Mouse (Mus musculus) forebrain, embryonic 15.5 days (tissue): ENCODE data around the gene Sestd1. TPM values are rescaled to one million over a fixed set of nuclear protein-coding genes. Genes with fewer than 3 reads are reported as not detected.

Experiments used
- ATAC-seq: fragments of 200-750 bp; cut with Nextera tagmentation; replicated peaks from 2 replicates; pipeline ENCODE4 v1.8.0; 2017; ENCODE audit warnings: mild to moderate bottlenecking, moderate TSS enrichment, moderate library complexity
- H3K27ac ChIP-seq: fragments of 300-500 bp; sonication (generic); replicated peaks from 2 replicates; pipeline ENCODE4 v1.5.1; 2015; ENCODE audit warnings: mild to moderate bottlenecking, inconsistent platforms
- H3K27me3 ChIP-seq: fragments of 300-500 bp; sonication (generic); 2 replicates; pipeline ENCODE4 v1.6.1; 2015; ENCODE audit warnings: inconsistent platforms
- H3K36me3 ChIP-seq: fragments of 300-500 bp; sonication (generic); 2 replicates; pipeline ENCODE4 v1.6.1; 2015; ENCODE audit warnings: mild to moderate bottlenecking, inconsistent platforms
- H3K4me1 ChIP-seq: fragments of 300-500 bp; sonication (generic); 2 replicates; pipeline ENCODE4 v1.6.1; 2015; ENCODE audit warnings: inconsistent platforms
- H3K4me2 ChIP-seq: fragments of 300-500 bp; sonication (generic); replicated peaks from 2 replicates; pipeline ENCODE4 v1.6.1; 2015; ENCODE audit warnings: mild to moderate bottlenecking, inconsistent platforms
- H3K4me3 ChIP-seq: fragments of 300-500 bp; sonication (generic); 2 replicates; pipeline ENCODE4 v1.5.1; 2015; ENCODE audit warnings: mild to moderate bottlenecking, inconsistent platforms
- H3K9ac ChIP-seq: fragments of 300-500 bp; sonication (generic); replicated peaks from 2 replicates; pipeline ENCODE4 v1.6.1; 2015; ENCODE audit warnings: mild to moderate bottlenecking, inconsistent platforms
- H3K9me3 ChIP-seq: fragments of 300-500 bp; sonication (generic); 2 replicates; pipeline ENCODE4 v1.6.1; 2016; ENCODE audit warnings: inconsistent platforms
- WGBS: fragments of 180-500 bp; shearing (Covaris S2); methylation state at CpG from one replicate; pipeline ENCODE4 v1.1.7; 2015; ENCODE audit warnings: mixed read lengths; 5-methylcytosine and 5-hydroxymethylcytosine counted together
- polyA plus RNA-seq: library from polyadenylated mRNA; unstranded; fragments of >200 nt; fragmentation: Nextera tagmentation; extraction: Ambion mirVana; gene quantifications from 2 replicates; pipeline ENCODE4 v1.2.1, GENCODE M21; 2015

Gene Sestd1
- polyA plus RNA-seq = 40.5 and 41.7 TPM in 2 replicates

DNA sequence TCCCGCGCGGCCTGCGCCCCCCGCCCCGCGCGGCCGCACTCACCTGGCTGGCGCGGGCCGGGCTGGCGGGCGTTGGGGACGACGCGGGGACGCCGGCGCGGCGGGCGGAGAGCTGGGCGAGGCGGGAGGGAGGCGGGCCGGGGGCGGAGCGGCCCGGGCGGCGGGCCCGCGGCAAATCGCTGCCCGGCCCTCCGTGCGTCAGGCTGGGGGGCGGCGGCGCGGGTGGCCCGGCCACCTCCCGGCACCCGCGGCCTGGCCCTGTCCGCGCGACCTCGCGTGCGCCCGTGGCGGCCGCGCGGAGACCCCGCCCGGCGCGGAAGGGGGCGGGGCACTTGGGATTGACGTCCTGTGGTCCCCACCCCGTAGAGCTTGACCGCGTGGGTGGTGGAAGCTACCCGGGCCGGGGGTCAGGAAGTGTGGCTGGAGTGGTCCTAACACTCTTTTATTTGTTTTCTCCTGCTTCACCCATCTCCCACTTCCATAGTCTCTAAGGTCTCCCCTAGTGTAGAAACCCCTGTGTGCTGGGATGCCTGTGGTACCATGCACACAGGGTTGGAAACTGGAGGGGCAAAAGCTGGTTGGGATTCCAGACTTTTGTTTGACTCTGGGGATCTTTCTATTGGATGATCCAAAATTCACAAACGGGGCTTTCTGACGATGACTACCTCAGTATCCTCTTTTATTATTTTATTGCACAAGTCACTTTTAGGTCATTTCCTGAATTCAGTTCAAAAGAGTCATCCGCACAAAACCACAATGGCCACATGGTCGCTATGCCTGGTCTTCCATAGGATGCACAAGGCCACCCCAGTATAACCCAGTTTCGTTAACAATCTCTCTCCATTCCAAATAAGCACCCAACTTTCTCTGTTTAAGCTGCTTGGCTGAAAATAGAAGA is at the start of gene Sestd1:
Gene Sestd1, minus strand, starts transcription at position 81 of the 898 bp plus-strand sequence.
- peak; percentile 89 for ATAC-seq
- 17% methylated on average over 17 of the region's 73 CpGs for WGBS
- Histone ChIP-seq H3K4me1 (peaks cover 26% of the 10 kb centered on the region), H3K9ac (peak within 1 kb of the TSS; percentile 100), H3K27me3 (no peaks in the 10 kb centered on the region), H3K4me2 (peak within 1 kb of the TSS; percentile 56), H3K27ac (peak within 1 kb of the TSS; percentile 90), H3K4me3 (peak within 1 kb of the TSS; percentile 99), H3K36me3 (0 out of 2 replicates have a peak, but pooled peaks cover 5% of the 10 kb centered on the region), H3K9me3 (no peaks in the 10 kb centered on the region)

DNA sequence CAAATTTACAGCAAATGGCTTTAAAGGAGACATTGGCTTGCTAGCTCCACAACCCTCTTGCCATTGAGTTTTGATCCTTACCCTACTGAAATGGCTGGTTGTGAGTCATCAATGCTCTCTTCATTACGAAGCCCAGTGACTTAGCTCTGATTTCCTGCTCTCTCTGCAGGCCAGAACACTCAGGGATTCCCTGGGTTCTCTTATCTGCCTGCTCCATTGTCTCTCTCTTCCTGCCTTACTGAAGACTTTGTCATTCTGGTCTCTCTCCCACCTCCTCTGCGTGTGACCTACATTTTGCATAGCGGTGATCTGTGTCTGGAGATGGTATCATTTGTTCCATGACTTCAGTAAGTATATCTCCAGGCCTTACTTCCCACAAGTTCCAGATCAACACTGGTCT is 46.9 kb upstream of the Sestd1 start:
- ATAC-seq = no peak
- no peak overlapping the region for H3K4me2 ChIP-seq
- 86% methylated on average over 3 of the region's 3 CpGs for WGBS
- H3K9me3 ChIP-seq = no peaks in the 10 kb centered on the region
- H3K4me1 ChIP-seq = peaks cover 10% of the 10 kb centered on the region
- no peak overlapping the region for H3K4me3 ChIP-seq
- H3K9ac ChIP-seq = no peak overlapping the region
- H3K36me3 ChIP-seq = no peaks in the 10 kb centered on the region
- H3K27ac ChIP-seq = no peak overlapping the region
- no peaks in the 10 kb centered on the region for H3K27me3 ChIP-seq

DNA sequence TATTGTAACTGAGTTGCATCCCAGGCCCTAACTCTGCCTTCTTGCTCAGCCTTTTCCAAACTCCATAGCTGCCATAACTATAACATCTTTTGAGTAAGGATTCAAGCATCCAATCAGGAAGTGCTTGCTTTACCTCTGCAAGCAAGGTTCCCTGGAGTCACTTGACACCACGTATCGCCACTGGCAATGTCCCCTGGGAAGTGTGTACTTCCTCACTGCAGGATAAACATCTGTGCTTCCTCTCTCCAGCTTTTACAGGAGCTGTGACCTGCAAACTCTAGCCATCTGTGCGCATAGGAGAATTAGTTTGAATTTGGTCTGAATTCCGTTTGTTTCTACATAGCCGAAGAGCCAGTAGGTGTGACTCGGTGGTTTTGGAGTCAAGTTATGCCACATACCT is 43.3 kb upstream of the Sestd1 start:
- ATAC-seq = no peak
- no peak overlapping the region for H3K4me3 ChIP-seq
- H3K9me3 ChIP-seq = no peaks in the 10 kb centered on the region
- no peaks in the 10 kb centered on the region for H3K36me3 ChIP-seq
- H3K4me2 ChIP-seq = no peak overlapping the region
- 0 out of 2 replicates have a peak overlapping the region, but pooled peaks have one; percentile 11 for H3K27ac ChIP-seq
- H3K9ac ChIP-seq = no peak overlapping the region
- H3K27me3 ChIP-seq = no peaks in the 10 kb centered on the region
- H3K4me1 ChIP-seq = peaks cover 10% of the 10 kb centered on the region
- 59% methylated on average over 6 of the region's 6 CpGs for WGBS

DNA sequence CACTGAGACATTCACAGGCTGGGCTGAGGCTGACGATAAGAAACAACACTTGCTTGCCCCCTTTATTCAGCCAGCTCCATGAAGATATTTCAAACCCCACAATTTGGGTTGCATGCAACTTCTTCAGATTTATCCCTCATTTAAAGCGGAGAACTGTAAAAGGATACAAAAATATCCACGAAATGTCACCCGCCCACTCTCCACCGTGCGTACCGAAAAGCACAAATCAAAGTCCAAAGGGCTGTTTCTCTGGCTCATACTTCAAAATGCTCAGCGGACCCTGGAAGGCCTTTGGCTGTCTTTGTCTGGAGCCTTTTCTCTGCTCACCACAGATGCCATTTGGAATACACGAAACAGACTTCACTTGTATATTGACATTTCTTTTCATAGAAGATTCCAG is 42.8 kb upstream of the Sestd1 start:
- H3K4me1 ChIP-seq = peaks cover 10% of the 10 kb centered on the region
- ATAC-seq = no peak
- H3K4me2 ChIP-seq = no peak overlapping the region

DNA sequence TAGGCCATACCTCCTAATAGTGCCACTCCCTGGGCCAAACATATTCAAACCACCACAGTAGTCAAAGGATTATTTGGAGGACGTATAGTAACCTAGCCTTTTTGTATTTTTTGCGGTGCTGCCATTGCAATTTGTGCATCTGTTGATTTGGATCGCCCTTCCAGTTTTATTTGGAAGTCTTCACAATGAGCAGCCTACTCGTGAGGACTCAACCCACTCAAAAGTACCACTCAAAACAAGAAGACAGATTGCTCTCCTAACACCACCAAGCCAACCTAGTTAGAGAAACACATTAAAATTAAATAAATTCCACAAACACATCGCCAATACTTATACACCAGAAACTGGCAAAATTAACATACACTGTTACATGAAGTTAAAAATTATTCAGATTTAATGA is 38.8 kb upstream of the Sestd1 start:
- ATAC-seq = no peak
- no peak overlapping the region for H3K27ac ChIP-seq
- H3K27me3 ChIP-seq = no peaks in the 10 kb centered on the region
- no peak overlapping the region for H3K4me3 ChIP-seq
- no peaks in the 10 kb centered on the region for H3K36me3 ChIP-seq
- H3K9me3 ChIP-seq = no peaks in the 10 kb centered on the region
- WGBS = 91% methylated on average over 5 of the region's 5 CpGs
- H3K9ac ChIP-seq = no peak overlapping the region
- no peak overlapping the region for H3K4me2 ChIP-seq
- H3K4me1 ChIP-seq = peaks cover 14% of the 10 kb centered on the region

More for the DNA sequence above, 42.8 kb upstream of the Sestd1 start:
- Histone ChIP-seq H3K9me3 (no peaks in the 10 kb centered on the region), H3K9ac (no peak overlapping the region), H3K4me3 (no peak overlapping the region), H3K36me3 (no peaks in the 10 kb centered on the region), H3K27ac (no peak overlapping the region), H3K27me3 (no peaks in the 10 kb centered on the region)
- 58% methylated on average over 9 of the region's 9 CpGs for WGBS

DNA sequence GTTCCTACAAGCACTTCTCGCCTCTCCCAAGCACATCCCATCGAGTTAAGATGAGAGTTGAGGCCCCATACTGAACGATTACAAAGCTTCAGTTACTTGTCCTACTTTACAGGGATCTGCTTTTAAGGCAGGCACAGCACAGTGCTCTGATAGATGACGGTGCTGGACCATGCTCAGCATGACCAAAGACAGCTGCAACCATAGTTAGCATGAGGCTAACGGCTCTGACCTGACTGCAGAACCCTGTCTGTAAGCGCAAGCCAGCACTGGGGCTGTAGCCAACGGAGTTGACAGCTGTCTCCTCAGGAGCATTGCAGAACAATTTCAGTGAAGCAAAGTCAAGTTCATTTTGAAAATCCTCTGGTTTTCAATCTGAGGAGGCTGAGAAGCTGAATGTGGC is 36.6 kb upstream of the Sestd1 start:
- Histone ChIP-seq H3K4me1 (peaks cover 4% of the 10 kb centered on the region; the same call in 1 of the 2 replicates), H3K9me3 (no peaks in the 10 kb centered on the region), H3K4me3 (no peak overlapping the region), H3K4me2 (no peak overlapping the region), H3K9ac (no peak overlapping the region), H3K27ac (peak overlapping the region; percentile 41), H3K36me3 (no peaks in the 10 kb centered on the region), H3K27me3 (no peaks in the 10 kb centered on the region)
- ATAC-seq = 0 out of 2 replicates have a peak, but pooled peaks have one; percentile 58
- 44% methylated on average over 7 of the region's 7 CpGs for WGBS

DNA sequence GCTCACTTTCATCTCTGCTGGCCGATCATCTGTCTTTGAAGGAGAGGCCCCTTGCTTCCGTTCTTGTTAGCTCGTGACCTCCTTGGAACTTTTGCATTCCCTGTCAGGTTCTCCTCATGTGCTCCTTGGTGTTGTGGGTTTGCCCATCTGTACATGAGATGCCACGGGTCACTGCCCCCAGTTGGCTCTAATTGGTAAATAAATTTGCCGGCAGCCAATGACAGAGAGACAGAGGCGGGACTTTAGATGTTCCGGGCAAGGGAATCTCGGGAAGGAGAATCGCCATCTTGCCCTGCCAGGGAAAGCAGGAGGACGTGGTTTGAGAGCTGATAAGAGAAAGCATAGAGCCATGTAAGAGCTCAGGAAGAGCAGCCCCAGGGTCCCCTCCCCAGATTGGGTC is 33.5 kb upstream of the Sestd1 start:
- H3K4me3 ChIP-seq = no peak overlapping the region
- H3K4me2 ChIP-seq = no peak overlapping the region
- 92% methylated on average over 10 of the region's 10 CpGs for WGBS
- H3K36me3 ChIP-seq = no peaks in the 10 kb centered on the region
- no peaks in the 10 kb centered on the region for H3K27me3 ChIP-seq
- H3K9ac ChIP-seq = no peak overlapping the region
- no peak overlapping the region for H3K27ac ChIP-seq
- H3K9me3 ChIP-seq = no peaks in the 10 kb centered on the region
- peaks cover 4% of the 10 kb centered on the region; the same call in 1 of the 2 replicates for H3K4me1 ChIP-seq
- no peak for ATAC-seq

DNA sequence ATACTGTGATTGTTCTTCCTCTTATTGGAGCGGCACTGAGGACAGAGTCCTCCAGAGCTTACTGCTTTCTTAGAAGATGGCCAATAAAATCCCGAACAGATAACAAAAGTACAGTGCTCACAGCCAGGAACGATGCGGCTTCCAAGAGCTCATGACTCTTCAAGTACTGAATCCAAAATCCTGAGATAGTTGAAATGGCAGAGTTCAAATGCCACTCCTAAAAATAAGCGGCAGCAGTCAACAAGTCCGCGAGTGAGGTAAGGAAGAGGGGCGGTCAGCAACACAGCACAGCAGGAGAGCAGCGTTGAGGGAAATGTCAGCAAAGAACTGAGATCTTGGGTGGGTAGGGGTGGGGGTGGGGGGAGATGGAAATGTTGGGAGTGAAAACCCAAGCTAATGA is 32.2 kb upstream of the Sestd1 start:
- Histone ChIP-seq H3K9me3 (no peaks in the 10 kb centered on the region), H3K4me1 (peaks cover 4% of the 10 kb centered on the region; the same call in 1 of the 2 replicates), H3K36me3 (no peaks in the 10 kb centered on the region), H3K27ac (no peak overlapping the region), H3K4me3 (no peak overlapping the region), H3K9ac (no peak overlapping the region), H3K4me2 (no peak overlapping the region), H3K27me3 (no peaks in the 10 kb centered on the region)
- WGBS = 85% methylated on average over 9 of the region's 9 CpGs
- no peak for ATAC-seq

DNA sequence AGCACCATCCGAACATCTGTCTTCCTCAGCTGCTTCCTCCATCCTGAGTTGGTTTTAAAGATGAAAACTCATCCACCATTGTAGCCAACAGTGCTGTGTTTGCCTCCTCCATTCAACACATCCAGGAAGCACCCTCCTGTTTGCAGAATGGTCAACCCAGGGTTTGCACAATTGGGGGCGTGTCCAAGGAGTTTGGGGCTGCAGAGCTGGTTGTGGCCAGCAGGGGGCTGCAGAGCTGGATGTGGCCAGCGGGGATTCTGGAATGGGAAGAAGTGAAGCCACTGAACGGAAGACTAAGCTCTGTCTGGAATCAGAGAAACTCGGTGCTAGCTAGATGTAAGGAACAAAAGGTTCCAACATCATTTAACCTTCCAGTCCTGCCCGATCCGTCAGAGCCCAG is 28.9 kb upstream of the Sestd1 start:
- WGBS = 51% methylated on average over 7 of the region's 7 CpGs
- no peak for ATAC-seq
- Histone ChIP-seq H3K27me3 (no peaks in the 10 kb centered on the region), H3K4me2 (no peak overlapping the region), H3K4me1 (no peaks in the 10 kb centered on the region), H3K9ac (no peak overlapping the region), H3K9me3 (no peaks in the 10 kb centered on the region), H3K27ac (no peak overlapping the region), H3K4me3 (no peak overlapping the region), H3K36me3 (no peaks in the 10 kb centered on the region)

DNA sequence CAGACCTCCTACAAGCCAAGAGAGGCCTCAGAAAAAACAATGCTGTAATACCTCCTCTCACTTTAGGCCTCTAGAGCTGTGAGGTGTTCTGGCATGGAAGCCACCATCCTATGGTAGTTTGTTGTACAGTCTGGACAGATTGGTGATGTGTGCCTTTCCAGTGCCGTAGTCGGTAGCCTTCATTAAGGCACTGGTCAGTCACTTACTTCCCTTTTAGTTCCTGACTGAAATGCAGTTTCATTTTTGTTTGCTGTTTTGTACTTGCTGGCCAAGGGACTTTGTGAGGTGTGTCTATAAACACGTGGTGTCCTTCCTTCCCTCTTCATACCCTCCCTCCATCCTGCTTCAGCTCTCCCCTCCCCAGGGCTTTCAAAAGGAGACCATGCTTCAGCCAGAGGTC is 24.1 kb upstream of the Sestd1 start:
- H3K4me1 ChIP-seq = no peaks in the 10 kb centered on the region
- H3K4me3 ChIP-seq = no peak overlapping the region
- WGBS = 79% methylated on average over 3 of the region's 3 CpGs

DNA sequence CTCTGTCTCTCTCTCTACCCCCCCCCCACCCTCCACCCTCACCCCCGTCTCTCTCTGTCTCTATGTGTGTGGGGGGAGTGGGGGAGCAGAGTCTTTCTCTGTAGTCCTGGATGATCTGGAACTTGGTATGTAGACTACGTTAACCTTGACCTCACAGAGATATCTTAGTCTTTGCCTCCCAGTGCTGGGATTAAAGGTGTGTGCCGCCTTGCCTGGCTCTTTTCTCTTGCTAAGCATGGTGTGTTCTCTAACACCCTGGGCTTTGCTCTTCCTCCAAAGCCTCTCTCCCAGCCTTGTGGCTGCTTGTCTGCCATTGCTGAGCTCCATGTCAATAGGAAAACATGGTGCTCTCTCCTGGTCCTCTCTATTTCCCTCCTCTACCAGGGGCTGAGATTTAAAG is 23.3 kb upstream of the Sestd1 start:
- 86% methylated on average over 3 of the region's 3 CpGs for WGBS

More for the DNA sequence above, 24.1 kb upstream of the Sestd1 start:
- H3K9ac ChIP-seq = no peak overlapping the region
- H3K9me3 ChIP-seq = no peaks in the 10 kb centered on the region
- no peak for ATAC-seq
- no peak overlapping the region for H3K27ac ChIP-seq
- no peaks in the 10 kb centered on the region for H3K36me3 ChIP-seq
- no peaks in the 10 kb centered on the region for H3K27me3 ChIP-seq
- no peak overlapping the region for H3K4me2 ChIP-seq

DNA sequence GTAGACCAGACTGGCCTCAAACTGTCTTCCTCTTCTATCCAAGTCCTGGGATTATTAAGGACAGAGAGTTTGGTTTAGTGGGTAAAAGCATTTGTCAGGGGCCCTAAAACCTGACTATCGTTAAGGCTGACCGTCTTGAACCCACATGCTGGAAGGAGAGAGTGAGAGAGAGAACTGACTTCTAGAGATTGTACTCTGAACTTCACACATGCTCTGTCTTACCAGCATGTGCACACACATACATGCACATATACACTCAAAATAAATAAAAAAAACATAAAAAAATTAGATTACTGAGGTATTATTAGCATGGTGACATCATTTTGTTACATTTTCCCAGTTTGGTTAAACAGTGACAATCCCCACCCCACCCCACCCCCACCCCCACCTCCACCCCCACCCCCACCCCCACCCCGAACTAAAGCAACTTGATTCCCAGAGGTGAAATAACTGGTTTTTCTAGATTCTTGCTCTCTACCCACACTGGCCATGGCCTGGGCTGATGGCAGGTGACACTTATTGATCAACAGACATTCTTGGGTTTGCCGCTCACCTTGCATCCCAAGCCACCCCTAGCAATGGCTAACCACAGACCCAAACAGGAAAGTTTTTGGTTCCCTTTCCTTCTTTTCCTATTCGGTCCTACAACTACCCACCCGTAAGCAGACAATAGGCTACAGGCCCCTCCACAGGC is 22.4 kb upstream of the Sestd1 start:
- Histone ChIP-seq H3K9me3 (no peaks in the 10 kb centered on the region), H3K36me3 (no peaks in the 10 kb centered on the region), H3K27me3 (no peaks in the 10 kb centered on the region), H3K9ac (no peak overlapping the region), H3K27ac (no peak overlapping the region), H3K4me2 (no peak overlapping the region), H3K4me1 (no peaks in the 10 kb centered on the region), H3K4me3 (no peak overlapping the region)
- ATAC-seq = no peak
- 87% methylated on average over 6 of the region's 6 CpGs for WGBS

More for the DNA sequence above, 23.3 kb upstream of the Sestd1 start:
- no peak for ATAC-seq
- H3K9me3 ChIP-seq = no peaks in the 10 kb centered on the region
- H3K27me3 ChIP-seq = no peaks in the 10 kb centered on the region
- H3K4me3 ChIP-seq = no peak overlapping the region
- H3K4me1 ChIP-seq = no peaks in the 10 kb centered on the region
- no peak overlapping the region for H3K4me2 ChIP-seq
- no peak overlapping the region for H3K27ac ChIP-seq
- no peak overlapping the region for H3K9ac ChIP-seq
- H3K36me3 ChIP-seq = no peaks in the 10 kb centered on the region
